Mouse (Mus musculus): ENCODE results near the gene Il20rb.

The Il20rb gene

GRCm38 (mm10) chr9:100469681-100470080 is 16.9 kb downstream of the Il20rb start:
- DNase-seq: no peak

- no peak for DNase-seq
Measured at GRCm38 (mm10) chr9:100468151-100468550, 18.4 kb downstream of the Il20rb start.

DNA sequence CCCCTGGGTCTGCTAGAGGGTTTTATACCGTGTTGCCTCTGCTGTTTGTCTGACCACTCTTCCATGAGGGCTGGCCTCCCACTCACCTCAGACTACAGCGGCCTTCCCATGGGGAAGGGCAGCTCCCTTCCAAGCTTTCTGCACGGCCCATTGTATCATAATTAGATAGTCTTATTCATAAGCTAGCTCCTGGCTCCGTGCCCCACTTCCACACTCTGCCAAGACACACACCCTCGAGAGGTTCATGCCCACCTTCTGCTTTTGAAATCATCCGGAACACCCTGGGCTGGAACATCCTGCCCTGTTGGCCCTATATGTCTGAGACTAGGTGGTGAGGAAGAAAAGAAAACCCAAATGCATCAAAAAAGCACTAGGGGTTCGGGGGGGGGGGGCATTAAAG is 18.9 kb downstream of the Il20rb start:
- DNase-seq: peak; percentile 69 to 74

GRCm38 (mm10) chr9:100466743-100467142 is 19.8 kb downstream of the Il20rb start:
- DNase-seq: no peak

DNA sequence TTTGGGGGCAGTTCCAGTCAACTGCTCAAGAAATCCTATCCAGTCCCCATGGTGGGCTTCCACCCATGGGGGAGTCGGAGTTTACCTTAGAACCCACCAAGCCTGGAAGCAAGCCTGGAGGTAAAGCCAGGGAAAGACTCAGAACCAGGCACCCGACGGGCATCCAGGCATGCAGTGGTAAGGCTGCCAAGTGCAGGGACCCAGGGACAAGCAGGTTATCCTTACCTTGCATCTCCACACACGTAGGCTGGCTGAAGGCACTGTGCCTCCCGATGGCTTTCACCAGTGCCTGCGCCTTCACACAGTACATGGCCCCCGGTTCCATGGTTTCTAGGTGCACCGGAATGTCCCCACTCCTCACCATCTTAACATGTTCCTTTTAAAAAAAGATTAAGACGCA is 20.6 kb downstream of the Il20rb start:
- DNase-seq: no peak

DNA sequence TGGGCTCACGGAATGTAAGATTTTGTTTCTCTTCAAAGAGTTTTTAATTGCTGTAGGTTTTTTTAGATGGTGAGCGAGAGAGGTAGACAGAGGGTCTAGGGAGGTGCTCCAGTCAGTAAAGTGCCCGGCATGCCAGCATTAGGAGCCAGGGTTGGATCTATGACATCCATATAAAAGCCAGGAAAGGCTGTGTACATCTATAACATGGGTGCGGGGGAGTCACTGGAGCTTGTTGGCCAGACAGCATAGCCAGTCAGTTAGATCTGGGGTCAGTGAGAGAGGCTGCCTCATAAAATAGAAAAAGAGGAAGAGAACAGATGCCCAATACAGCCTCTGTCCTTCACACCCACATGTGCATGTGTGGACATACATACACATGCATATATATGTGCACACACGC is 21.2 kb downstream of the Il20rb start:
- DNase-seq: no peak

- no peak for DNase-seq
Measured at GRCm38 (mm10) chr9:100463771-100464170, 22.8 kb downstream of the Il20rb start.

GRCm38 (mm10) chr9:100462098-100462497 is 24.5 kb downstream of the Il20rb start:
- no peak for DNase-seq

GRCm38 (mm10) chr9:100461671-100462070 is 24.9 kb downstream of the Il20rb start:
- DNase-seq: peak; percentile 66 to 80

DNA sequence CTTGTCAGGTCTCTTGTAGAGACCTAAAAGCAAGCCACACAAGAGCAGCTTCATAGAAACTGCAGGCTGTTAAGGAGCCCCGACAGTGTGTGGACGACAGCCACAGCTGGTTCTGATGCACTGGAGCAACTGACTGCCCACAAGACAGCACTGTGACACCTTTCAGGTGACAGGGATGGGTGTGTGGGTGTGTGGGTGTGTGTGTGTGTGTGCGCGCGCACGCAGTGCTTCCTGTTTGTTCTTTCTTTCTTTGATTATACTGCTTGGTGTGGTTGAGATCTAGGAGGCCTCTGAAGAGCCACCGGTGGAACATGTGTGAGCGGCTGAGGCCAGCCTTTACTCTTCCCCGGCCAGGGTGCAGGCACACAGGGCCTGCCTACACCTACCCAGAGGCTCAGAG is 26.4 kb downstream of the Il20rb start:
- no peak for DNase-seq

- DNase-seq: no peak
Measured at GRCm38 (mm10) chr9:100457971-100458681, 28.5 kb downstream of the Il20rb start.

DNA sequence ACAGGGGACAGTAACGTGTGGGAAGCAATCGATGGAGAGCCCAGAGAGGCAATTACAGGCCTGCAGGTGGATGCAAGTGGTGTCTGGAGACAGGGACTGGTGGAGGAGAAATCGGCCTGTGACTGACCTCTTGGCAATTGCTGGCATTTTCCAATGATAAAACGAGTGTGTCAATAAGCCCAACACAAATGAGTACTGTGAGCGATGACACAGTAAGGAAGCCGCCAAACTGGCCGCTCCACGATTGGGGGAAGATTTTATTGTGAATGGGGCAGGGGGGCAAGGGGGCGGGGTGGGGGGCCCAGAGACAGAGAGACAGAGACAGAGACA is 32.0 kb downstream of the Il20rb start:
- no peak for DNase-seq

DNA sequence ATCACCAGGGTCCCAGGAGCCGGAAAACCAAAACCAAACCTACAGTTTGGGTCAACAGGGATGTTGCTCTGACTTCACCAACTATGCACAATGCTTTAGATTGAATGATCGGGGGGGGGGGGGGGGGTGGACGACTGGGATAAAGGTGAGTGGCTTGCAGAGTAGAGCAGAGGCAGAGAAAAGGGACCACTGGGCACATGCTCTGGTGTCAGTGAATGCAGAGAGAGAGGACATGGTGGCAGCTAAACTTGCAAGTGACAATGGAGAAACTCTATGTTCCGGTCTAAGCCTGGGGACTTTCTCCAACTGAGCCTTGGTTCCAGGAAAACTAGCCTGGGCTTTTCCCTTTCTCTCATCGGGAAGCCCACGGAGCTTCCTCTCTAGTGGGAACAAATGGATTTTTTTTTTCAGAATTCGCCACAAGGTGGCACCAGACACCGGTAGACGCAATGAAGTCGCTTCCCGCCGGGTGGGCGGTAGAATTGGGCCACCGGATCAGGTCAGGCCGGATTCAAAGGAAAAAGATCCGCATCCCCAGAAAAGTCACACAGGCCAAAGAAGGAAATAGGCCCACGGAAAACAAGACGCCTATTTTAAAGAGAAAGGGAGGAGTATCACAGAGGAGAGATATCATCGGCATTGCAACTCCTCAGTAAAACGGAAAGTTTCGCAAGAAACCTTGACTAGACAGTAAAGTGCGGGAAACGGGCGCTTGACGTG is 32.5 kb downstream of the Il20rb start:
- peak; percentile 69 to 88 for DNase-seq

DNA sequence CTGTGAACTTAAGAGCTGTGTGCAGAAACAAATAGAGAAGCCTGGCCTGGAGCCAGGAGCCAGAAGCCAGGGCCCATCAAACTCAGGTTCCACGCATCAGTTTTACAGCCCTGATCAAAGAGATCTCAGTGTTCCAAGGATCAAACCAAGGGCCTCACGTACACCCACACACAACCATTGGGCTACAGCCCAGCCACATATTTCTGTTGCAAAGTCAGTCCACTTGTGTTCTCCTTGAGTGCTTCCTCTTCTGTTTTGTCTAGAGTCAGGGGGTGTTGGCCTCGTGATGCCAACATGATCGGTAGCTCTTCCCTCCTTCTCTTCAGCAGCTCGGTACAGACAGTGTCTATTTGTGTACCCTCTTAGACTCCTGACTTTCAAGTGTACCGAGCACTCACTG is 34.2 kb downstream of the Il20rb start:
- peak; percentile 32 to 50 for DNase-seq

GRCm38 (mm10) chr9:100446059-100446686 is 40.4 kb downstream of the Il20rb start:
- peak; percentile 73 to 84 for DNase-seq

GRCm38 (mm10) chr9:100440111-100440790 is 46.3 kb downstream of the Il20rb start:
- peak; percentile 78 to 88 for DNase-seq

GRCm38 (mm10) chr9:100439481-100439880 is 47.1 kb downstream of the Il20rb start:
- peak; percentile 43 to 66 for DNase-seq

GRCm38 (mm10) chr9:100438994-100439393 is 47.6 kb downstream of the Il20rb start:
- no peak for DNase-seq

GRCm38 (mm10) chr9:100436865-100437595 is 49.6 kb downstream of the Il20rb start:
- no peak for DNase-seq

DNA sequence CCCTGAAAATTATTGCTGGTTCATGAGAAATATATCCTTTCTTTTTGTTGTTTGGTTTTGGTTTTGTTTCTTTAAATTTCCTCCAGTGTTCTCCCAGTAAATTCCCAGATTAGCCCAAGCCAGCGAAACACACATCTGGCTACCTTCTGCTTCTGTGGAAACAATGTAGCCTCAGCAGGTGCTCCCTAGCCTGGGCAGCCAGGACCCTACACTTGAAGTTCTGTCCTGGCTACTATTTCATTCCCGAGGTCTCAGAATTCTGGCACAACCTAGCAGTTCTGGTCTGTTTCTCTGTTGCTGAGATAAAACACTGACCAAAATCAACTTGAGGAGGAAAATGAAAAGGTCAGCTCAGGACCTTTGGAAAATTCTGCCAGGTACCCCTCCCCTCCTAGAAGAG is 55.2 kb downstream of the Il20rb start:
- DNase-seq: no peak

- no peak for DNase-seq
Measured at GRCm38 (mm10) chr9:100430911-100431310, 55.7 kb downstream of the Il20rb start.

DNA sequence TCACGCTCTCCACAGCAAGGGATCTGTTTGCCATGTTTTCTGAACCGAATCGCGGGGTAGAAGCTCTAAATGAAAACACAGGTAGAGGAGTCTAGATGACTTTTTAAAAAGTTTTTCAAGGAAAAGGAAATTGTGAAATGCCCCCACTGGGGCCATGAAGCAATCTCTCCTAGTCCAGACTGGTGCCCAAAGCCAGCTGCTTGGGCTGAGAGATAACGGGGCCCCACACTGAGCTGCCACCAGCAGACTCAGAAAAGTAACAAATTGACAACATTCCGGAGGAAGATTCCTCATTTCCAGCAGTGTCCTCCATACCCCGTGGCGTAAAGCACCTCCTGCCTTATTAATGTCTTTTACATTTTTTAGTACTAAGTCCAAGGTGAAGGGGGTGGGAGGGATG is 66.9 kb downstream of the Il20rb start:
- no peak for DNase-seq

GRCm38 (mm10) chr9:100419103-100419502 is 67.5 kb downstream of the Il20rb start:
- DNase-seq: no peak
